Mouse (Mus musculus): ENCODE results near the gene Cyp2w1. TPM values are rescaled to one million over a fixed set of nuclear protein-coding genes. Genes with fewer than 3 reads are reported as not detected.
"Not testable (repeated sequence)": the region's sequence is repeated elsewhere in the genome, so short reads cannot be mapped to it uniquely, and the experiment has no call there.

The Cyp2w1 gene
- polyA plus RNA-seq, 1 experiment from 2014 or later, result not detected

DNA sequence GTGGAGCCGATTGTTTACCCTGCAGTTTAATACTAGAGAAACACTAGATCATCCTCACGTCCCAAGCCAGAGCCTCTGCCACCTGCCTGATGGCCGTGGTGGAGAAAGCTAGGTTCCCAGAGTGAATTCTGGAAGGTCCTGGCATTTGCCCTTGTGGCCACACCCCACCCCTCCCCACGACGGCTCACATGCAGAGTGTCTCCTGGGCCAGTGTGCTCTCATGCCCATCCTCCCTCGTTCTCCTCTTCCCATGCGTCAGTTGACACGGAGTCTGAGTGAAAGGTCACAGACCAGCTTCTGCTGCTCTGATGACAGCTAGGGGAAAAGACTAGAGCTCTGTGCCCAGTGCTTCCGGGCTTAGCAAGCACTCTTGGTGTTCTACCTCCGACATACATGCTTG is 32.1 kb downstream of the Cyp2w1 start:
- Histone ChIP-seq H3K4me3 (ENCODE audit: low read length) (no peak overlapping the region), H3K4me2 (ENCODE audit: low read length) (no peak overlapping the region), H3K27ac (ENCODE audit: low read depth, low read length) (no peak overlapping the region), H3K9ac (ENCODE audit: low read depth, low read length) (no peak overlapping the region), H3K36me3 (ENCODE audit: control insufficient read depth, insufficient read depth, low read length) (no peaks in the 10 kb centered on the region), H3K9me3 (ENCODE audit: control insufficient read depth, low read length) (no peaks in the 10 kb centered on the region), H3K27me3 (replicated peaks; ENCODE audit: control insufficient read depth, insufficient read depth, low read length) (no peaks in the 10 kb centered on the region), H3K4me1 (ENCODE audit: control insufficient read depth, insufficient read depth, low read depth, low read length) (peaks cover 38% of the 10 kb centered on the region)
- WGBS, result 73% methylated on average over 10 of the region's 10 CpGs
- ATAC-seq, result no peak

DNA sequence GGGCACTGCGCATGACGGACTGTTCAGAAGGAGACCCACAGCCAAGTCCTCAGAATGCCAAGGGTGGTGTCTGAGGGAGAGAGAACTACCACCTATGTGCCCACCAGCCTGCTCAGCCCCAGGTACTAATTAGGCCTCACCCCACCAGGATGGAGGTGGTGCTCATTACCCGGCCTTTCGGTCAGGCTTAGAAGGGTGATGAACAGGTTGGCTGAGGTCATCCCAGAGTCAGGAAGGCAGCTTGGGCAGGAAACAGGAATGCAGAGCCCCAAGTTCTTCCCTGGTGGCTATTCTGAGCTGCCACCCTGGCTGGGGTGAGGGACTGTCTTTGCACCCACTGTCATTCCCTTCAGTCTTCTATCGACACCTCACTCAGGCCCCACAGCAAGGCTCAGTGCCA is 33.6 kb downstream of the Cyp2w1 start:
- Histone ChIP-seq H3K27ac (ENCODE audit: low read depth, low read length) (no peak overlapping the region), H3K4me3 (ENCODE audit: low read length) (no peak overlapping the region), H3K36me3 (ENCODE audit: control insufficient read depth, insufficient read depth, low read length) (no peaks in the 10 kb centered on the region), H3K4me2 (ENCODE audit: low read length) (no peak overlapping the region), H3K4me1 (ENCODE audit: control insufficient read depth, insufficient read depth, low read depth, low read length) (peaks cover 37% of the 10 kb centered on the region), H3K27me3 (replicated peaks; ENCODE audit: control insufficient read depth, insufficient read depth, low read length) (no peaks in the 10 kb centered on the region), H3K9me3 (ENCODE audit: control insufficient read depth, low read length) (no peaks in the 10 kb centered on the region), H3K9ac (ENCODE audit: low read depth, low read length) (no peak overlapping the region)
- ATAC-seq, result no peak
- 94% methylated on average over 5 of the region's 5 CpGs for WGBS

DNA sequence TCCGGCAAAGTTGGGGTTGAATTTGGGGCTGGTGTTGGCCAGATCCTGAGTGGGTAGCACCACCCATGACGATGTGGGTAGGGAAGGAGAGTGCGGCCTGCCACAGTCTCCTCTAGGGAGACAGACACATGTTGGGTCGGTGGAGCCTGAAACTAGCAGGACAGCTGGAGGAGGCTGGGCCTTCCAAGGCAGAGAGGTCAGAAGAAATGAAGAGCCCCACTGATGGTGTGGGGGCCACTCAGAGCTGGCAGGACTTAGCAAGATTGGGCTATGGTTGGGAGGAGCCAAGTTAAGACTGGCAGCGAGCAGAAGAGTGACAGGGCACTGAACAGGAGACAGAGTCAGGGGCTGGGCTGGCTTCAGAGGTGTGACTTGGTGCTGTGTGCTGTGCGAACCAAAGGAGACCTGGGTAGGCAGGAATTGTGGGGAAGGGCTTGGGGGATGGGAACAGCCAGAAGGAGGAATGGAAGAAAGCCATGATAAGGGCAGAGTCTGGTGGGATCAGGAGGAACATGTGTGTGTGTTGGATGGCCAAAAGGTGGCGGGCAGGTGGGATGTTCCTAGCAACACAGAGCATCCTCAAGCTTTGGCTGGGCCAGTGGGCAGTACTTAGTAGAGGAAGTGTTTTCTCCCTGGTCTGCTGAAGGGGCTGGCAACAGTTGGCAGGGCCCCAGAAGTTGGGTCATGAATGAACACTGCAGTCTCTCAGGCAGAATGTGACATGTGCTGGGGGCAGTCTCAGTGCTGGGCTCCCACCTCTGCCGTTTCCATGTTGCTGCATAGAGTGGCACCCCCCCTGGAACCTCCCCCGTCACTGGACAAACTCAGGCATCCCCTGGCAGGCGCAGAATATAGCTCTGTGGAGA is 35.1 kb downstream of the Cyp2w1 start:
- WGBS, result 80% methylated on average over 10 of the region's 10 CpGs
- Histone ChIP-seq H3K4me2 (ENCODE audit: low read length) (no peak overlapping the region), H3K9ac (ENCODE audit: low read depth, low read length) (no peak overlapping the region), H3K4me1 (ENCODE audit: control insufficient read depth, insufficient read depth, low read depth, low read length) (peaks cover 33% of the 10 kb centered on the region), H3K9me3 (ENCODE audit: control insufficient read depth, low read length) (no peaks in the 10 kb centered on the region), H3K4me3 (ENCODE audit: low read length) (no peak overlapping the region), H3K27me3 (replicated peaks; ENCODE audit: control insufficient read depth, insufficient read depth, low read length) (no peaks in the 10 kb centered on the region), H3K36me3 (ENCODE audit: control insufficient read depth, insufficient read depth, low read length) (no peaks in the 10 kb centered on the region), H3K27ac (ENCODE audit: low read depth, low read length) (peak overlapping the region; percentile 49)
- ATAC-seq, result peak; percentile 18; the same call in 1 of the 2 replicates

DNA sequence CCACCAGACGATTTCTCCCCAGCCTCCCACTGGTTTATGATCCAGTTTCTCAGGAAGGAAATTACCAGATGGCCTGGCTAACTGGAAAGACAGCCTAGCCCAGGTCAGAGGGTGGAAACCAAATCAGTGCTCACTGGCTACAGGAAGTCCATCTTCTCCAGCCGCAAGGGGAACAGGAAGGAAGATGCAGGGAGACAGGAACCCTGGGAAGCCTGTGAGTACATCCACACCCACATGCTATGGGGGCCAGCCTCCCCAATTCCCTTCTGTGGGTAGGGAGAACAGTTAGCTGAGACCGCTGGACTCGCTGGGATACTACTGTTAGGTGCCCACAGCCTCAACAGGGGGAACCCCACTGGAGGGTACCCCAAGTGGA is 35.8 kb downstream of the Cyp2w1 start:
- H3K4me2 ChIP-seq (ENCODE audit: low read length), result no peak overlapping the region
- no peak for ATAC-seq
- no peak overlapping the region for H3K9ac ChIP-seq (ENCODE audit: low read depth, low read length)
- no peaks in the 10 kb centered on the region for H3K36me3 ChIP-seq (ENCODE audit: control insufficient read depth, insufficient read depth, low read length)
- no peaks in the 10 kb centered on the region for H3K27me3 ChIP-seq (replicated peaks; ENCODE audit: control insufficient read depth, insufficient read depth, low read length)
- 71% methylated on average over 4 of the region's 4 CpGs for WGBS
- H3K27ac ChIP-seq (ENCODE audit: low read depth, low read length), result peak overlapping the region; percentile 49
- H3K4me1 ChIP-seq (ENCODE audit: control insufficient read depth, insufficient read depth, low read depth, low read length), result peaks cover 28% of the 10 kb centered on the region
- no peak overlapping the region for H3K4me3 ChIP-seq (ENCODE audit: low read length)
- no peaks in the 10 kb centered on the region for H3K9me3 ChIP-seq (ENCODE audit: control insufficient read depth, low read length)

DNA sequence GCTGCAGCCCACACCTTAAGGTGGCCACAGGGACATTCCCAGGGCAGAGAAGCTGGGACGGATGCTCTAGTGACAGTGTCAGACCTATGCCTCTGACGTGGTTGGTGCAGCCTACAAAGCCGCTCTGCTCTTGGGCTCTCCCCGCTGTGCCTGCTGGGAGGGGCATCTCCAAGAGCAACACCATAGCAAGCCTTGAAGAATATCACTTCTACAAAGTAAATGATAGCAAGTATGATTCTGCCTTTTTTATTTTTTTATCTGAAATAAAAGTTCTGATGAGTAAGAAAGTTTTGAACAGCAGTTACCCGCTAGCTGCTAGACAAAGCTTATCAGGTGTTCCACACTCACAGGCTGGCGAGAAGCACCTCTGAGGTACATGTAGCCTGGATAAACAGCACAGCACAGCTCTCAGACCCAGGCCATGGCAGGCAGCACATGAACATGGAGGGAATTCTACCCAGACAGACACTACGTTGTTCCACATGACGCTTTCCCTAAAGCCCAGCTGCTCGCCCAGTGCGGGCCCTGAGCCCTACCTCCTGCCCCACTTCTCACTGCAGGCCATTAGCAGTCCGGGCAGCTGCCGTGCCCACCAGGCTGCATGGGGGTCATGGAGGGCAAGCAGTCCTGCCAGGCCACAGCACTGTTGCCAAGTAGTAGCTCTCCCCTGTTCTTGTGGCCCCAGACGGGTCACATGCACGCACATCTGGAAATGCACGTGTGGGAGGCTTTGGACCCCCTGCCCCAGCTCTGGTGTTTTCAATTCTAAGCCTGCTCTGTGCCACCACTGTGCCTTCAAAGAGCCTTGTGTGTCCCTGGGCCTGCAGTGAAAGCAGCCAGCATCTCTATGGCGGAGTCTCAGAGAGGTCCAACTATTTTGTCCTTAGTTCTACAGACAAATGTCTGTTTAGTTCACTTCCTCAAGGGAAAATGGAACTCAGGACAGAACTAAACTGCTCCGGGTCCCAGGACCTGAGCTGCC is 36.6 kb downstream of the Cyp2w1 start:
- peak; percentile 77 for ATAC-seq
- H3K4me1 ChIP-seq (ENCODE audit: control insufficient read depth, insufficient read depth, low read depth, low read length), result peaks cover 27% of the 10 kb centered on the region
- no peaks in the 10 kb centered on the region for H3K9me3 ChIP-seq (ENCODE audit: control insufficient read depth, low read length)
- no peak overlapping the region for H3K4me3 ChIP-seq (ENCODE audit: low read length)
- no peaks in the 10 kb centered on the region for H3K27me3 ChIP-seq (replicated peaks; ENCODE audit: control insufficient read depth, insufficient read depth, low read length)
- H3K9ac ChIP-seq (ENCODE audit: low read depth, low read length), result no peak overlapping the region
- H3K27ac ChIP-seq (ENCODE audit: low read depth, low read length), result peak overlapping the region; percentile 55
- 63% methylated on average over 17 of the region's 17 CpGs for WGBS
- H3K36me3 ChIP-seq (ENCODE audit: control insufficient read depth, insufficient read depth, low read length), result no peaks in the 10 kb centered on the region
- H3K4me2 ChIP-seq (ENCODE audit: low read length), result no peak overlapping the region

DNA sequence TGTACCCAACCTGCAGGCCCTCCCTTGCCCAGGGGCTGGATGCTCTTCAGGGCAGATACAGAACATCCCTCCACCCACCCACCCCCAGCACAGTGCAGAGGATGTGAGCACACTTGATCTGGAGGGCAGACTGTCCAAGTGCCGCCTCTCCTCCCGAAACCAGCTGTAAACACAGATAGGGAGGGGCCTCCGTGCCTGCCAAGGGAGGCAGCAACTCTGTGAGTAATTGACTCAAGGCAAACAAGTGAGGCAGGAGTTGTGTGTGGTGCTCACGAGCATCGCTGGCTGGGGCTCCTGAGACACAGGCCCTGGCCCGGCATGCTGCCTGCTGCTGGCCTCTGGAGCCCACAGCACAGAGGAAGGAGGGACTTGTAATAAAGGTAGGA is 37.3 kb downstream of the Cyp2w1 start:
- Histone ChIP-seq H3K27me3 (replicated peaks; ENCODE audit: control insufficient read depth, insufficient read depth, low read length) (no peaks in the 10 kb centered on the region), H3K36me3 (ENCODE audit: control insufficient read depth, insufficient read depth, low read length) (no peaks in the 10 kb centered on the region), H3K4me2 (ENCODE audit: low read length) (no peak overlapping the region), H3K9me3 (ENCODE audit: control insufficient read depth, low read length) (no peaks in the 10 kb centered on the region), H3K4me3 (ENCODE audit: low read length) (no peak overlapping the region), H3K9ac (ENCODE audit: low read depth, low read length) (no peak overlapping the region), H3K27ac (ENCODE audit: low read depth, low read length) (peak overlapping the region; percentile 55), H3K4me1 (ENCODE audit: control insufficient read depth, insufficient read depth, low read depth, low read length) (peaks cover 27% of the 10 kb centered on the region)
- ATAC-seq, result peak; percentile 81
- 31% methylated on average over 6 of the region's 6 CpGs for WGBS

DNA sequence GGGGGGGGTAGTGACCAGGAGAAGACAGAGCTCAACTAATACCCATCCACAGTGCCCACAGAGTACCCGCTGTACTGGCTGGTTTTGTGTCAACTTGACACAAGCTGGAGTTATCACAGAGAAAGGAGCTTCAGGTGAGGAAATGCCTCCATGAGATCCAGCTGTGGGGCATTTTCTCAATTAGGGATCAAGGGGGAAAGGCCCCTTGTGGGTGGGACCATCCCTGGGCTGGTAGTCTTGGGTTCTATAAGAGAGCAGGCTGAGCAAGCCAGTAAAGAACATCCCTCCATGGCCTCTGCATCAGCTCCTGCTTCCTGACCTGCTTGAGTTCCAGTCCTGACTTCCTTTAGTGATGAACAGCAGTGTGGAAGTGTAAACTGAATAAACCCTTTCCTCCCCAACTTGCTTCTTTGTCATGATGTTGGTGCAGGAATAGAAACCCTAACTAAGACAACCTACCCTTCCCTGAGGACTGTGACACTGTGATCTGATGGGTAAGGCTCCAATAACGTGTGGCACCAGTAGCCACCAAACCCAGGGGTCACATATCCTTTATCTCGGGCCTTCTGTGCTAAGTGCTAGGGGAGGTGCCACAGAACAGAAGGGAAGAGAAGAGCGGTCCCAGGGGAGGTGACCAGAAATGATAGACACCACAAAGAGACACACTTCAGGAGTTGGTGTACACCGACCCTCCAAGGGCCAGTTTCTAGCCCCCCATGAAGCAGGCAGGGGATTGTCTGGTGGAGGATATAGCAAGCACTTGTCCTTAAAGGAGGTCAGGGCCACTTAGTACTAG is 38.1 kb downstream of the Cyp2w1 start:
- not testable (repeated sequence) for H3K4me2 ChIP-seq (ENCODE audit: low read length); ATAC-seq; H3K36me3 ChIP-seq (ENCODE audit: control insufficient read depth, insufficient read depth, low read length); H3K4me3 ChIP-seq (ENCODE audit: low read length); H3K9me3 ChIP-seq (ENCODE audit: control insufficient read depth, low read length); H3K27me3 ChIP-seq (replicated peaks; ENCODE audit: control insufficient read depth, insufficient read depth, low read length); H3K9ac ChIP-seq (ENCODE audit: low read depth, low read length)
- 80% methylated on average over 5 of the region's 5 CpGs for WGBS
- H3K27ac ChIP-seq (ENCODE audit: low read depth, low read length), result peak overlapping the region; percentile 55; the same call in 1 of the 2 replicates
- peaks cover 27% of the 10 kb centered on the region for H3K4me1 ChIP-seq (ENCODE audit: control insufficient read depth, insufficient read depth, low read depth, low read length)

DNA sequence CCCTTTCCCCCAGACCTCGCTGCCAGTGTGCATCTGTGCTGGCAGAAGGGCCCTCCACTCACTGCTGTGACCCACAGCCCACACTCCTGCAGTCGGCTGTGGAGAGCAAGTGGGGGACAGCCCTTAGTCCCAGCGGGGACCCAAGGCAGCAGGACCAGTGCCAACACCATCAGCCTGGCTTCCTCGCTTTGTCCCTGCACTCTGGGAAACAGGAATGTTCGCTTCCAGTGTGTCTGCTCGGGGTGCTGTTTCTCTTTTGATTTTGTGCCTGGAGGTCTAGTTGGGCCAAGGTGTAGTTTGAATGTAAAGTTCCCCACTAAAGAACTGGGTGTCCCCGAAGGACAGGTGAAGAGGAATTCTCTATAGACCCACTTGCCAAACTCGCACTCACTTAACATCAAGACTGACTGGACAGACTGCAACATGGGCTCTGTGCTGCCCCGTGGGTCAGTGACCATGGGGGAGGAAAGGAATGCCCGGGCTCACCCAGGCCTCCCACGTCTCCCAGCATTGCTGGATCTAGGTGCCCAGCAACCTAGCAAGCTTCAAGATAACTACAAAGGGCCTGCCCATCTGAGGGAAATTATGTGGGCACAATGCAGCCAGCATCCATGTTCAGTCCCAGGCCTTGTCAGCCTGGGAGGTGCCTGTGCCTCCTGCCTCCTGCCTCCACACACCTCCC is 39.0 kb downstream of the Cyp2w1 start:
- no peak overlapping the region for H3K4me2 ChIP-seq (ENCODE audit: low read length)
- H3K36me3 ChIP-seq (ENCODE audit: control insufficient read depth, insufficient read depth, low read length), result no peaks in the 10 kb centered on the region
- no peaks in the 10 kb centered on the region for H3K9me3 ChIP-seq (ENCODE audit: control insufficient read depth, low read length)
- no peak for ATAC-seq
- no peak overlapping the region for H3K4me3 ChIP-seq (ENCODE audit: low read length)
- H3K9ac ChIP-seq (ENCODE audit: low read depth, low read length), result no peak overlapping the region; the same call in 1 of the 2 replicates
- no peaks in the 10 kb centered on the region for H3K27me3 ChIP-seq (replicated peaks; ENCODE audit: control insufficient read depth, insufficient read depth, low read length)
- H3K4me1 ChIP-seq (ENCODE audit: control insufficient read depth, insufficient read depth, low read depth, low read length), result peaks cover 27% of the 10 kb centered on the region
- peak overlapping the region; percentile 40; the same call in 1 of the 2 replicates for H3K27ac ChIP-seq (ENCODE audit: low read depth, low read length)
- 63% methylated on average over 11 of the region's 11 CpGs for whole genome bisulfite sequencing
